Mouse (Mus musculus): ENCODE measurements around the gene Tmem238l. TPM values are rescaled to one million over a fixed set of nuclear protein-coding genes. Genes with fewer than 3 reads are reported as not detected.

The Tmem238l gene
- polyA plus RNA-seq, 1 experiment from 2014 or later: not detected

- no peak overlapping the region for H3K4me3 ChIP-seq
- H3K27me3 ChIP-seq: no peaks in the 10 kb centered on the region
- no peaks in the 10 kb centered on the region for H3K9me3 ChIP-seq
- no peaks in the 10 kb centered on the region for H3K4me1 ChIP-seq
- no peak overlapping the region for H3K4me2 ChIP-seq (replicated peaks)
- ATAC-seq (replicated peaks): no peak
- whole genome bisulfite sequencing: 72% methylated on average over 6 of the region's 6 CpGs
- no peak overlapping the region for H3K9ac ChIP-seq (replicated peaks)
- no peak overlapping the region for H3K27ac ChIP-seq (replicated peaks)
- H3K36me3 ChIP-seq: no peaks in the 10 kb centered on the region
These were observed 9.9 kb upstream of the Tmem238l start for GRCm38 (mm10) chr11:66946521-66946920.

GRCm38 (mm10) chr11:66946922-66947321 is 9.5 kb upstream of the Tmem238l start:
- H3K9me3 ChIP-seq: no peaks in the 10 kb centered on the region
- no peaks in the 10 kb centered on the region for H3K4me1 ChIP-seq
- H3K27ac ChIP-seq (replicated peaks): no peak overlapping the region
- H3K36me3 ChIP-seq: no peaks in the 10 kb centered on the region
- H3K9ac ChIP-seq (replicated peaks): no peak overlapping the region
- H3K27me3 ChIP-seq: no peaks in the 10 kb centered on the region
- ATAC-seq (replicated peaks): no peak
- no peak overlapping the region for H3K4me2 ChIP-seq (replicated peaks)
- 80% methylated on average over 6 of the region's 6 CpGs for WGBS
- no peak overlapping the region for H3K4me3 ChIP-seq

- H3K4me3 ChIP-seq: no peak overlapping the region
- ATAC-seq (replicated peaks): no peak
- H3K4me2 ChIP-seq (replicated peaks): no peak overlapping the region
- no peaks in the 10 kb centered on the region for H3K9me3 ChIP-seq
- WGBS: 88% methylated on average over 1 of the region's 1 CpGs
- H3K27ac ChIP-seq (replicated peaks): no peak overlapping the region
- H3K4me1 ChIP-seq: no peaks in the 10 kb centered on the region
- no peak overlapping the region for H3K9ac ChIP-seq (replicated peaks)
- H3K36me3 ChIP-seq: no peaks in the 10 kb centered on the region
- no peaks in the 10 kb centered on the region for H3K27me3 ChIP-seq
These were observed 4.4 kb downstream of the Tmem238l start for GRCm38 (mm10) chr11:66960797-66961196.

- Histone ChIP-seq H3K36me3 (no peaks in the 10 kb centered on the region), H3K27ac (replicated peaks) (no peak overlapping the region), H3K9me3 (no peaks in the 10 kb centered on the region), H3K4me2 (replicated peaks) (no peak overlapping the region), H3K9ac (replicated peaks) (no peak overlapping the region), H3K27me3 (no peaks in the 10 kb centered on the region), H3K4me1 (no peaks in the 10 kb centered on the region), H3K4me3 (no peak overlapping the region)
- no peak for ATAC-seq (replicated peaks)
- 90% methylated on average over 12 of the region's 12 CpGs for WGBS
These were observed 5.2 kb downstream of the Tmem238l start for GRCm38 (mm10) chr11:66961447-66962176.

GRCm38 (mm10) chr11:66963462-66963861 is 7.0 kb downstream of the Tmem238l start:
- no peaks in the 10 kb centered on the region for H3K9me3 ChIP-seq

GRCm38 (mm10) chr11:66966500-66967116 is 10.2 kb downstream of the Tmem238l start:
- H3K27ac ChIP-seq (replicated peaks): no peak overlapping the region
- ATAC-seq (replicated peaks): no peak
- no peaks in the 10 kb centered on the region for H3K36me3 ChIP-seq
- H3K4me1 ChIP-seq: no peaks in the 10 kb centered on the region
- H3K4me2 ChIP-seq (replicated peaks): no peak overlapping the region
- H3K9ac ChIP-seq (replicated peaks): no peak overlapping the region
- no peak overlapping the region for H3K4me3 ChIP-seq
- 28% methylated on average over 7 of the region's 7 CpGs for WGBS
- H3K9me3 ChIP-seq: no peaks in the 10 kb centered on the region
- no peaks in the 10 kb centered on the region for H3K27me3 ChIP-seq

More at GRCm38 (mm10) chr11:66963462-66963861, 7.0 kb downstream of the Tmem238l start:
- Histone ChIP-seq H3K27ac (replicated peaks) (no peak overlapping the region), H3K36me3 (no peaks in the 10 kb centered on the region), H3K4me3 (no peak overlapping the region), H3K4me2 (replicated peaks) (no peak overlapping the region), H3K27me3 (no peaks in the 10 kb centered on the region), H3K9ac (replicated peaks) (no peak overlapping the region), H3K4me1 (no peaks in the 10 kb centered on the region)
- ATAC-seq (replicated peaks): no peak
- 100% methylated on average over 1 of the region's 1 CpGs for WGBS

GRCm38 (mm10) chr11:66968575-66968974 is 12.1 kb downstream of the Tmem238l start:
- WGBS: 87% methylated on average over 1 of the region's 1 CpGs
- Histone ChIP-seq H3K9me3 (no peaks in the 10 kb centered on the region), H3K27ac (replicated peaks) (no peak overlapping the region), H3K27me3 (no peaks in the 10 kb centered on the region), H3K4me2 (replicated peaks) (no peak overlapping the region), H3K36me3 (no peaks in the 10 kb centered on the region), H3K4me3 (no peak overlapping the region), H3K4me1 (no peaks in the 10 kb centered on the region), H3K9ac (replicated peaks) (no peak overlapping the region)
- no peak for ATAC-seq (replicated peaks)

- no peak for ATAC-seq (replicated peaks)
- 90% methylated on average over 3 of the region's 3 CpGs for WGBS
- no peaks in the 10 kb centered on the region for H3K27me3 ChIP-seq
These were observed 17.1 kb downstream of the Tmem238l start for GRCm38 (mm10) chr11:66973507-66973906.

GRCm38 (mm10) chr11:66975606-66976330 is 19.3 kb downstream of the Tmem238l start:
- no peak overlapping the region for H3K4me2 ChIP-seq (replicated peaks)
- H3K27ac ChIP-seq (replicated peaks): no peak overlapping the region
- no peaks in the 10 kb centered on the region for H3K4me1 ChIP-seq
- no peak for ATAC-seq (replicated peaks)
- no peak overlapping the region for H3K9ac ChIP-seq (replicated peaks)
- H3K9me3 ChIP-seq: peaks cover 7% of the 10 kb centered on the region; the same call in 1 of the 2 replicates
- 91% methylated on average over 7 of the region's 7 CpGs for WGBS
- H3K27me3 ChIP-seq: no peaks in the 10 kb centered on the region
- no peak overlapping the region for H3K4me3 ChIP-seq
- no peaks in the 10 kb centered on the region for H3K36me3 ChIP-seq

More at GRCm38 (mm10) chr11:66973507-66973906, 17.1 kb downstream of the Tmem238l start:
- H3K27ac ChIP-seq (replicated peaks): no peak overlapping the region
- peaks cover 7% of the 10 kb centered on the region; the same call in 1 of the 2 replicates for H3K9me3 ChIP-seq
- no peak overlapping the region for H3K4me3 ChIP-seq
- H3K4me1 ChIP-seq: no peaks in the 10 kb centered on the region
- no peak overlapping the region for H3K9ac ChIP-seq (replicated peaks)
- no peak overlapping the region for H3K4me2 ChIP-seq (replicated peaks)
- no peaks in the 10 kb centered on the region for H3K36me3 ChIP-seq

GRCm38 (mm10) chr11:66981336-66982115 is 25.1 kb downstream of the Tmem238l start:
- Histone ChIP-seq H3K9me3 (no peaks in the 10 kb centered on the region), H3K9ac (replicated peaks) (no peak overlapping the region), H3K27ac (replicated peaks) (no peak overlapping the region), H3K4me2 (replicated peaks) (no peak overlapping the region), H3K4me3 (no peak overlapping the region), H3K27me3 (no peaks in the 10 kb centered on the region), H3K4me1 (peaks cover 16% of the 10 kb centered on the region), H3K36me3 (no peaks in the 10 kb centered on the region)
- WGBS: 77% methylated on average over 15 of the region's 15 CpGs
- no peak for ATAC-seq (replicated peaks)

- Histone ChIP-seq H3K4me1 (peaks cover 16% of the 10 kb centered on the region), H3K27ac (replicated peaks) (no peak overlapping the region), H3K9me3 (no peaks in the 10 kb centered on the region), H3K36me3 (no peaks in the 10 kb centered on the region), H3K4me2 (replicated peaks) (no peak overlapping the region), H3K4me3 (no peak overlapping the region), H3K9ac (replicated peaks) (no peak overlapping the region), H3K27me3 (no peaks in the 10 kb centered on the region)
- WGBS: 35% methylated on average over 6 of the region's 6 CpGs
- ATAC-seq (replicated peaks): no peak
These were observed 26.4 kb downstream of the Tmem238l start for GRCm38 (mm10) chr11:66982794-66983193.

All from forebrain, embryonic 15.5 days (tissue).